Mouse (Mus musculus) left cerebral cortex, adult 2 months (tissue): ENCODE measurements around the gene Nxph1. TPM values are rescaled to one million over a fixed set of nuclear protein-coding genes. Genes with fewer than 3 reads are reported as not detected.

ENCODE experiments used
- DNase-seq, 2 experiments: peaks; one replicate each; pipeline ENCODE4 v3.0.0; 2021 to 2022; ENCODE audit warnings: low spot score in 2 of 2, mixed read lengths in 1 of 2; ENCODE audit errors: extremely low spot score in 1 of 2
- H3K27ac ChIP-seq: fragments of 200-600 bp; 2 replicates; pipeline ENCODE4 v1.8.1; 2022
- H3K4me3 ChIP-seq: fragments of 200-600 bp; 2 replicates; pipeline ENCODE4 v1.8.1; 2022
- CTCF ChIP-seq: fragments of 200-600 bp; IDR thresholded peaks from 2 replicates; pipeline ENCODE4 v1.8.1; 2022; ENCODE audit warnings: antibody characterized with exemption, mild to moderate bottlenecking, moderate library complexity
- intact Hi-C: fragments of 180-260 bp; cut with DNase I; formaldehyde crosslinking; loops from one replicate; pipeline ENCODE4 v1.15.1; 2025
- total RNA-seq, 2 experiments: library from RNA; stranded (reverse); gene quantifications; 2 replicates each; pipeline ENCODE4 v1.2.3; 2021

Nxph1 gene
- total RNA-seq, 2 experiments from 2014 or later: 41.0 to 44.1 TPM

DNA sequence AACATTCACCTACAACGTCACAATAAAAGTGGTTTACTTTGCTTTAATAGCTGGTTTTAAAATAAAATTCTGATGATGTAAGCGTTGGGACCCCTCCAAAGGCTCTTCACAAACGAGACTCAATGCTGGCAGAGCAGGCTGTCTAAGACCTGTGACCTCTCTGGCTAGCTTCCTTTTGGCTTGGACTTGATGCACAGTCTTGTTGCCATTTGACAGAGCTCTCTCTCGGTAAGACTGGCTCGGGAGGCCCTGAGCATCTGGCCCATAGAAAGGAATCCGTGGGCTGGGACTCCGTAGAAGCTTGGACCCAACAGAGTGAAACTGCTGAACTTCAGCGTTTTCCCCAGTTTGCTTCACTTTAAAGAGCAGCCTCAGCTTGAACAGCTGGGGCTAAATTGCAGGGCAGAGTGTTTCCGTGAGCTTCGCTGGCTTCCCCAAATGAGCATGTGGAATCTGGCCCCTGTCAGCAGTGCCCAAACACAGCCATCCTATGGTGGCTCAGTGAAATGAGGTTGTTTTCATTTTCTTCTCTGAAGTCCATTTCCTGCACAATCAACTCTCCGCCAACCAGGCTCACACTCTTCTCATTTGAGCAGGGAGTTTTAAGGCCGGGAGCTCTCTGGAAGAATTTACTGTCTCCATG is 48.2 kb downstream of the Nxph1 start:
- intact Hi-C loops: no loop called here
- no peak for TF ChIP-seq CTCF
- Histone ChIP-seq H3K4me3 (no peak overlapping the region), H3K27ac (no peak overlapping the region)
- DNase-seq: no peak

DNA sequence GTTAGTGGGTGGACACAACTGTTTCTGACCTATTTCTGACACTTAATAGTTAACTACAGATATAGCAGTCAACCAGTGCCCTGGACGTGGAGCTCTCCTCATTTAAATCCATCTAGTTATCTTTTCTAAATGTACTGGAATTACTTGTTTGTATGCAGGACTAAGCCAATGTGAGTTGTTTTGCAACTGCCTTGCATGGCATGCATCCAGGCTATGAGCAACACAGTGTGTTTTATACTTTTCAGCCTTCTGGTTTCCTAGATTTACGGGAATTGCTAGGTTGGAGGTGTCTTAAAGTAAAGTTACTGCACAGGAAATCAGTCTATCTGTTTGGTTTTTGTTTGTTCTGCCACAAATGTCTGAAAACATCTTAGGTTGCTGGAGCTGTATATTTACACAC is 49.1 kb downstream of the Nxph1 start:
- TF ChIP-seq CTCF: no peak
- no peak for DNase-seq
- intact Hi-C loops: no loop called here
- Histone ChIP-seq H3K27ac (no peak overlapping the region), H3K4me3 (no peak overlapping the region)

DNA sequence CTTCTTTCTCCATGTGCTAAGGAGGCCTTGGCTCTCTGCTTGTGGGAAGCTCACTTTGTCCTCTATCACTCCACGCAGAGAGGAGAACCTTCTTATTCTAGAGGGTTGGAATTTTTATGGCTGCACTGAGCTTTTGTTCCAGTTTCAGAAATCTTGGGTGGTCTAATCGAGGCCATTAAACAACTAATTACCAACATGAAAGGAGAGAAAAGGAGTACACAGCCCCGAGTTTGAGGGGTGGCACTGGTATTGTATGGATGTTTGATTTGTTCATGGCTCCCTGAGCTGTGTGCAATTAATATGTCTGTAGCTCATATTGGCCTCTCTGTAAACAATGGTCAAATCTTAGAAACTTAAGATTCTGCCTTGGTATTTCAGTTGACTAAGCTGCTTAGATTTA is 54.5 kb downstream of the Nxph1 start:
- no peak for TF ChIP-seq CTCF
- H3K4me3 ChIP-seq: no peak overlapping the region
- intact Hi-C loops: no loop called here
- no peak overlapping the region for H3K27ac ChIP-seq
- DNase-seq: no peak

DNA sequence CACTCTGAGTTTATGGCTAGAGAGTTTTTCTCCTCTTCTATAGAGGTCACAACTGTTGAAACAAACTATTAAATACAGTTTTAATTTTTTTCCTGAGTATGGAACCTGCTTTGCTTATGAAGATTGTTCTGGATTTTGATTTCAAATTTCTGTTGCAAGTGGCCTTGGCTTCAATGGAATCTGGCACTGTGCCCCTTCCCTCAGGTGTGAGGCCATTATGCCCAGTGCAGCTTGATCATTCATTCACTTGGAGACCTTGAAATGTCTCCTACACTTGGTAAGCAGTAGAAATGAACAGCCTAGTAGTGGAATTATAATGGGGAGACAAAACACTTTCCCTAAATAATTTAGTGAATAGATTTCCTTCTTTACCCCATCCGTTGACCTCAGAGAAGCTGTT is 78.4 kb downstream of the Nxph1 start:
- no peak for DNase-seq
- Histone ChIP-seq H3K4me3 (no peak overlapping the region), H3K27ac (no peak overlapping the region)
- intact Hi-C loops: no loop called here
- no peak for TF ChIP-seq CTCF

DNA sequence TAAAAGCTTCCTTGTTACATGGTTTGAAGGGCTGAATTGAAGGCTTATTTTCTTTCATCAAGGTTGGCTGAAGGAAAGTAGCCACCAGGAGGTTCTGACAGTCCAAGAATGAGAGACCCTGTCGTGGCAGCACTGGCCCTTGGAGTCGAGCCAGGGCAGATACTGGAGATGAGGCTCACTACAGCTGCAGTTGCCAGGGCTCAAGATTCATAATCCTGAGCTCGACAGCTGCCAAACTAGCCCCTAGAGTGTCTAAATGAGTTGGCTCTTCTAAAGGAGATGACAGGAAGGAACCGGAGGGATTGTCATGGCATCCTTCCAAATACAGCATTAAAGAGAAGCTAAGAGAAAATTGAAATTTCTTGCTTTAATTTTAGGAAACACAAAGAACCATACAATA is 78.9 kb downstream of the Nxph1 start:
- no peak overlapping the region for H3K27ac ChIP-seq
- TF ChIP-seq CTCF: no peak
- intact Hi-C loops: no loop called here
- DNase-seq: no peak
- no peak overlapping the region for H3K4me3 ChIP-seq

DNA sequence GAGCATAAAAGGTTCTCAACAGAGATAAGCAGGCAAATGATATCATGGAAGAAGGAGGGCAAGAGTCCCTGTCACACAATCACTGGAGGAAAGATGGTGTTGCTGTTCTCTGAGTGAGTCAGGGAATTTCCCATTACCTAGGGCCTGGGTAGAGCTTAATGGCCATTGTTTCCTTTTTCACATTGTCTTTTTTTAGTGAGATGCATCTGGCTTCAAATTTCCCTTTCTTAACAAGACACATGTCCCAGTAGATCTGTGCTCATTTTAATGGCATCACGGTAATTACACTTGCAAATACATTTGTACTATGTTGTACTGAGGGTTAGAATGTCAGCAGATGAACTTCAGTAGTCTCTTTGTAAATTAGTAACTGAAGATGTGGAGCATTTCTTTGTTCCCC is 80.3 kb downstream of the Nxph1 start:
- no peak for DNase-seq
- H3K27ac ChIP-seq: no peak overlapping the region
- TF ChIP-seq CTCF: no peak
- H3K4me3 ChIP-seq: no peak overlapping the region
- intact Hi-C loops: no loop called here

DNA sequence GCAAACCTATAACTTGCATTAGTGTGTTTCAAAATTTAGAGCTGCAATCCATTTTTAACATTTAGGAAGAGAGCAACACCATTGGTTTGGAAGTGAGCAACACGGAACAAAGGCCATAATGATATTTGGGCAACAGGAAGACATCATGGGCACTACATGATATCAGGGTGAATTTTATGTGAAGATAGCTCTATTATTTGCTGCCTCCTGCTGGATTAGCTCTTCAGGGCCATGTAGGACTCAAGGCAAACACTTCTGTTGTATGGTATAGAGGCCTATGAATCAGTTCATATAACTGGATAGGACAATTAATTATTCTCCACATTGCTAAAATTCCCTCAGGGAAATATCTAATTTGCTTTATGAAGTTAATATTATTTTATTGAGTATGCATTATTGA is 91.1 kb downstream of the Nxph1 start:
- DNase-seq: no peak
- no peak for TF ChIP-seq CTCF
- H3K27ac ChIP-seq: no peak overlapping the region
- no peak overlapping the region for H3K4me3 ChIP-seq
- intact Hi-C loops: no loop called here

DNA sequence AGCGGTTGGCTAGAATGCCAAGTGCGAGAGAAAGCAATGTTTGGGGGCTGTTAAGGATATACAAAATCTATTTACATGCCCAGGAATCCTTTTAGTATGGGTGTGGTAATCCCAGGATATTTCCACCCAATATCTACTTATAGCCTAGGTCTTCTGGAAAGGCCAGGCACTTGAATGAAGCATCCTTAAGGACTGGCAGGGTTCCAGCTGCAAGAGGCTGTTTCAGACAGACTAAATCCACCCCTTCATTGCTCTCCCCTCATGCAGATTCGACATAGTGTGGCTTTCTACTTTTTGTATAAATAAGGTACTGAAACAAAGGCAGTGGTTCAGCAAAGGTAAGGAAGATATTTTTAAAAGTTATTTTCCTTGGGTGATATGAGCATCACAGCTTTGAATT is 92.8 kb downstream of the Nxph1 start:
- intact Hi-C loops: no loop called here
- no peak for DNase-seq
- TF ChIP-seq CTCF: no peak
- Histone ChIP-seq H3K27ac (no peak overlapping the region), H3K4me3 (no peak overlapping the region)

DNA sequence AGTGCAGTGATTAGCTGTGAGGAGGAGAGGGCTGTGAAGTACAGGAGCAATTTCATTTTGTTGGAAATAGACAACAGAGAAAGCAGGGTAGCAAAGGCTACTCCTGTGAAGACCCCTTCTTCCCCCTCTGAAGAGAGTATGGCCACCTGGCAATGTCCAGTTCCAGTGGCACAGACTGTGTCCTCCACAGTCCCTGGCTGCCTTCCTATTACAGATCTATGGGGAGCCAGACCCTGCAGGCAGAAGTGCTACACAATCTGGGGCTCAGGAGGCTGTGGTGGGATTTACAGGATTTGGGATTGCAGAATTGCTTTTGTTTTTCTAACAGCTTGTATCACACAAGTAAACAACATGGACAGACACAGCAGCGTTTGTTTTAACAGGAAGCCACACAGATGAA is 94.2 kb downstream of the Nxph1 start:
- Histone ChIP-seq H3K27ac (no peak overlapping the region), H3K4me3 (no peak overlapping the region)
- no peak for TF ChIP-seq CTCF
- intact Hi-C loops: no loop called here
- DNase-seq: no peak

DNA sequence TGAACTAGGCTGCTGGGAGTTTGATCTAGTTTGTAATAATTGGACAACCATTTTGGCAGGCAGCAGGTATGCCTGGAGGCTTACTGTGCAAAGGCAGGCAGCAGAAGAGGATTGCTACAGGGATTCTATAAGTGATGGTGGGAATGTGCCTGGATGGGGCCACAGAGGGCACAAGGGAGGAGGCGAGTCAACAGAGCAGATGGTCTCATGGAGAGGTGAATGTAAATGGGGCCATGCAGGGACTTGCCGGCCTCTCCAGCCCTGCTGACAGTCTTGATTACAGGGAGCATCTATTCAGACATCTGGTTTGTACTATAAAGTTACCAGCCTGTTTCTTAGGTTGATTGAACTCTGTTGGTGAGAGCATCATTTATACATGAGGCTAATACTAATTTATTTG is 98.6 kb downstream of the Nxph1 start:
- DNase-seq: no peak
- H3K27ac ChIP-seq: no peak overlapping the region
- TF ChIP-seq CTCF: no peak
- intact Hi-C loops: no loop called here
- H3K4me3 ChIP-seq: no peak overlapping the region

DNA sequence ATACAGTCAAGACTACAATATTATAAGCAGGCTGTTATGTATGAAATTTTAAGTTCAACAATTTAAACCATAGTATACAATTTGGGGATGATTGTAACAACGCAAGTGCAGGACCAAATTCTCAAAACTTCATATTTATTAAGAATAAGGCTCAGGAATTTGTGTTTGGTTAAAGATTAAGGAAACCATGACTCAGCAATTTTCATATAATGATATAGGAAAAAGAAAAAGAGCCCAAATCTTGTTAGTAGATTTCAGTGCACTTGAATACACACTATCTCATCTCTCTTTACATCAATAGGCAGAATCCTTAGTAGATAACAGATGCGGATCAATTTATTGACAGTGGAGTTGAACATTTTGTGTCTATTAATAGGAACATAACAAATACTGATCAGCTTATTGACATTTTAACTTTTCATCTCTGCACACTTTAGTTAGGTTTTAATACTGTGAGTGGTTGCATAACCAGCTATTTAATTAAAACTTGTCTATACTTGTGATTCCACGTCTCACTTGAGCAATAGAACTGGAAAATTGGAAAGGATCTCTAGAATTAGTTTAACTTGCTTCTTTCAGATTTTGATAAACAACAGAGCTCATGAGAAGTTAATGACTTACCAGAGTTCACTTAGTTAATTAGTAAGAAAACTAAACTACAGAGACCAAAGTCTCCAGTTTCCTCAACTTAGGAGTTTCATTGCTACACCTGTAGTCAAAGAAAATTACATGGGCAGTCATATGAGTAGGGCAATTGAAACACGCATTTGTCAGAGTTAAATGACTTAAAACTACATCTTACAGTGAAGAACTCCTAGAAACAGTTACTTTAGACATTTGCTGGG is 113.3 kb downstream of the Nxph1 start:
- no peak for DNase-seq
- Histone ChIP-seq H3K4me3 (no peak overlapping the region), H3K27ac (no peak overlapping the region)
- TF ChIP-seq CTCF: no peak
- intact Hi-C loops: no loop called here

DNA sequence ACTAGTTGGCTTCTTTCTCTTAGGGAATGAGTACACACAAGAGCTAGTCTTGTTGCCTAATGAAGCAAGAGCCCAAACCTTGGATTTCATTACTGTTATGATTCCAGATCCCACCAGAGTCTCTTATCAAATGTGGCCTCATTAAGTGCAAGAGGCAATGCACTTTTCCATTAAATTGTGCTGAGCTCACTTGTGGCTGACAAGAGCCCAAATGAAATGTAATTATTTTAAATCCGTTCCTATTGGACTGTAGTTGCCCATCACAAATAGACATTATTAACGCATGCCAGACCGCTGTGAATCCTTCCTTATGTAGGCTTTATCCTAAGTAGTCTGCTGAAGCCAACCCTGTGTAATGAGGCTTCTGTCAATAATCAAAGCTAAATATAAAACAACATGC is 118.2 kb downstream of the Nxph1 start:
- no peak overlapping the region for H3K27ac ChIP-seq
- no peak for TF ChIP-seq CTCF
- no peak overlapping the region for H3K4me3 ChIP-seq
- DNase-seq: no peak
- intact Hi-C loops: no loop called here

DNA sequence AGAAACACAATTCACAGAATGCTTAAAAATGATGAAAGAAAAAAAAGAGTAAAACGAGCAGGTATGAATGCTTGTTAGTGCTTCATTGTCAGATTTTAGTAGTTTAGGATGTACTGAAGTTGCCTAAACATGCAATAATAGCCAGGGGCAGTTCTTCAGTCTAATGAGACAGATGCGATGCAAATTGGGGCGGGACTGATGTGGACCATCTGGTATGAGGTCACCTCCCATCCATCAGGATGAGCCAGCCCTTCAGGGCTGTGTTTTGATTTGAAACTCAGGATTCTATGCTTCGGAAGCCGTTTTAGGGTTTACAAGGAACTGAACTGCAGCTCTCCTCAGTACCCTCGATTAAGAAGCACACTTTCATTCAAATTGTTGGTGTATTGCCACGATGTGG is 121.7 kb downstream of the Nxph1 start:
- Histone ChIP-seq H3K4me3 (no peak overlapping the region), H3K27ac (no peak overlapping the region)
- DNase-seq: no peak
- intact Hi-C loops: no loop called here
- no peak for TF ChIP-seq CTCF
